Mouse (Mus musculus) liver, embryonic 15.5 days (tissue): ENCODE results near the gene Tubb4a. TPM values are rescaled to one million over a fixed set of nuclear protein-coding genes. Genes with fewer than 3 reads are reported as not detected.

Source experiments
- polyA plus RNA-seq: library from polyadenylated mRNA; unstranded; fragments of >200 nt; fragmentation: Nextera tagmentation; extraction: Ambion mirVana; gene quantifications from 2 replicates; pipeline ENCODE4 v1.2.1, GENCODE M21; 2015

The Tubb4a gene
- polyA plus RNA-seq, 1 experiment from 2014 or later, result 0.31 TPM

Other genes starting within 250 kb of the Tubb4a start
- gene Acsbg2, start 213.3 kb downstream of the Tubb4a start, polyA plus RNA-seq, result not detected in 2 replicates
- 0.03 and 0.07 TPM in 2 replicates for gene 1700061G19Rik, start 212.3 kb downstream of the Tubb4a start, polyA plus RNA-seq
- 9.0 and 10.2 TPM in 2 replicates for gene Mllt1, start 152.4 kb downstream of the Tubb4a start, polyA plus RNA-seq
- not detected in 2 replicates for gene Acer1, start 105.7 kb downstream of the Tubb4a start, polyA plus RNA-seq
- 67.8 and 75.8 TPM in 2 replicates for gene Clpp, start 97.5 kb downstream of the Tubb4a start, polyA plus RNA-seq
- 15.4 and 17.0 TPM in 2 replicates for gene Alkbh7, start 90.4 kb downstream of the Tubb4a start, polyA plus RNA-seq
- not detected in 2 replicates for gene Pspn, start 87.8 kb downstream of the Tubb4a start, polyA plus RNA-seq
- gene Gtf2f1, start 76.5 kb downstream of the Tubb4a start, polyA plus RNA-seq, result 46.8 and 48.8 TPM in 2 replicates
- gene Gm17949, start 76.3 kb downstream of the Tubb4a start, polyA plus RNA-seq, result 0.20 and 0.36 TPM in 2 replicates
- gene Khsrp, start 56.3 kb downstream of the Tubb4a start, polyA plus RNA-seq, result 20.9 and 21.4 TPM in 2 replicates
- not detected in 2 replicates for gene Slc25a41, start 46.1 kb downstream of the Tubb4a start, polyA plus RNA-seq
- 11.1 and 11.2 TPM in 2 replicates for gene Crb3, start 28.7 kb downstream of the Tubb4a start, polyA plus RNA-seq
- 4.9 and 7.0 TPM in 2 replicates for gene Slc25a23, start 27.9 kb downstream of the Tubb4a start, polyA plus RNA-seq
- 2.6 and 4.2 TPM in 2 replicates for gene Dennd1c, start 9.3 kb downstream of the Tubb4a start, polyA plus RNA-seq
- 0.71 and 0.76 TPM in 2 replicates for gene Tnfsf9, start 17.5 kb upstream of the Tubb4a start, polyA plus RNA-seq
- gene Cd70, start 62.0 kb upstream of the Tubb4a start, polyA plus RNA-seq, result not detected in 2 replicates
- 1.3 and 1.4 TPM in 2 replicates for gene Tnfsf14, start 106.4 kb upstream of the Tubb4a start, polyA plus RNA-seq
- 369 and 468 TPM in 2 replicates for gene C3, start 140.4 kb upstream of the Tubb4a start, polyA plus RNA-seq
- 11.9 and 12.0 TPM in 2 replicates for gene Gpr108, start 160.7 kb upstream of the Tubb4a start, polyA plus RNA-seq
- gene Trip10, start 161.7 kb upstream of the Tubb4a start, polyA plus RNA-seq, result 8.1 and 9.8 TPM in 2 replicates
- 13.8 and 14.5 TPM in 2 replicates for gene Vav1, start 191.3 kb upstream of the Tubb4a start, polyA plus RNA-seq